Mouse (Mus musculus) testis, adult 2 months (tissue): ENCODE data around the gene Vkorc1. TPM values are rescaled to one million over a fixed set of nuclear protein-coding genes. Genes with fewer than 3 reads are reported as not detected.

Experiments
- H3K27ac ChIP-seq: fragments of 200-500 bp; 2 replicates; pipeline ENCODE4 v1.5.1; 2012; ENCODE audit warnings: low read depth, low read length; ENCODE audit not compliant: control insufficient read depth, insufficient read depth
- H3K27me3 ChIP-seq: fragments of 200-500 bp; 2 replicates; pipeline ENCODE4 v1.6.1; 2012; ENCODE audit warnings: mild to moderate bottlenecking, low read length, moderate library complexity; ENCODE audit not compliant: control insufficient read depth, insufficient read depth
- H3K36me3 ChIP-seq: fragments of 200-500 bp; 2 replicates; pipeline ENCODE4 v1.6.1; 2012; ENCODE audit warnings: mild to moderate bottlenecking, low read length; ENCODE audit not compliant: control insufficient read depth, insufficient read depth
- H3K4me1 ChIP-seq: fragments of 200-500 bp; 2 replicates; pipeline ENCODE4 v1.6.1; 2012; ENCODE audit warnings: low read length; ENCODE audit not compliant: control insufficient read depth, insufficient read depth
- H3K4me3 ChIP-seq: fragments of 200-500 bp; 2 replicates; pipeline ENCODE4 v1.5.1; 2012; ENCODE audit warnings: low read depth, mild to moderate bottlenecking, low read length, moderate library complexity, mixed read lengths; ENCODE audit not compliant: control insufficient read depth
- CTCF ChIP-seq: fragments of 200-500 bp; IDR thresholded peaks from 2 replicates; pipeline ENCODE4 v1.5.1; 2012; ENCODE audit warnings: low read depth, mild to moderate bottlenecking, inconsistent platforms, low read length, moderate library complexity; ENCODE audit not compliant: control insufficient read depth, insufficient read depth, insufficient replicate concordance
- POLR2A ChIP-seq: fragments of 200-500 bp; IDR thresholded peaks from 2 replicates; pipeline ENCODE4 v1.6.1; 2012; ENCODE audit warnings: low read depth, mild to moderate bottlenecking, inconsistent platforms, low read length, moderate library complexity; ENCODE audit not compliant: control insufficient read depth
- polyA plus RNA-seq: library from polyadenylated mRNA; depleted of rRNA; stranded (reverse); fragments of >200 nt; gene quantifications from 2 replicates; pipeline ENCODE4 v1.2.3, GENCODE M21; 2012

The Vkorc1 gene
- polyA plus RNA-seq, 1 experiment, result 39.0 TPM

DNA sequence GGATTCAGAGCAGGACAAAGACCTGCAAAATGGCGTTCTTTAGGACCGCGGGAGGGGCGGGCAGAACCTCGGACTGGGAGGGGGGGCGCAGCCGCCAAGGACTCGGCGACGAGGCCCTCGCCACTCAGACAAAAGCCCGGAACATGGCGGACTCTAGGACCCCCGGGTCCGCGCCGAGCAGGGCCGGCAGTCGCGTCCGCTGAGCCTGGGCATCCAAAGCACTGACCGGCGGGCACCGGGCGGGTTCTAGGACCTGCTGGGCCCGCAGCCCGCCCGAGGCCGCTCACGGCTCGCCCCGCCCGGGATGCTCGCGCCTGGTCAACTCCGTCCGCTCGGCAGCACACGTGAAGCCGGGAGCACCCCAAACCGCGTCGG is 19.8 kb downstream of the Vkorc1 start:
- Histone ChIP-seq H3K4me1 (peaks cover 6% of the 10 kb centered on the region), H3K36me3 (peaks cover 3% of the 10 kb centered on the region), H3K27me3 (no peaks in the 10 kb centered on the region), H3K27ac (peak overlapping the region; percentile 78), H3K4me3 (peak overlapping the region; percentile 100)
- TF ChIP-seq CTCF (no peak), POLR2A (no peak)

DNA sequence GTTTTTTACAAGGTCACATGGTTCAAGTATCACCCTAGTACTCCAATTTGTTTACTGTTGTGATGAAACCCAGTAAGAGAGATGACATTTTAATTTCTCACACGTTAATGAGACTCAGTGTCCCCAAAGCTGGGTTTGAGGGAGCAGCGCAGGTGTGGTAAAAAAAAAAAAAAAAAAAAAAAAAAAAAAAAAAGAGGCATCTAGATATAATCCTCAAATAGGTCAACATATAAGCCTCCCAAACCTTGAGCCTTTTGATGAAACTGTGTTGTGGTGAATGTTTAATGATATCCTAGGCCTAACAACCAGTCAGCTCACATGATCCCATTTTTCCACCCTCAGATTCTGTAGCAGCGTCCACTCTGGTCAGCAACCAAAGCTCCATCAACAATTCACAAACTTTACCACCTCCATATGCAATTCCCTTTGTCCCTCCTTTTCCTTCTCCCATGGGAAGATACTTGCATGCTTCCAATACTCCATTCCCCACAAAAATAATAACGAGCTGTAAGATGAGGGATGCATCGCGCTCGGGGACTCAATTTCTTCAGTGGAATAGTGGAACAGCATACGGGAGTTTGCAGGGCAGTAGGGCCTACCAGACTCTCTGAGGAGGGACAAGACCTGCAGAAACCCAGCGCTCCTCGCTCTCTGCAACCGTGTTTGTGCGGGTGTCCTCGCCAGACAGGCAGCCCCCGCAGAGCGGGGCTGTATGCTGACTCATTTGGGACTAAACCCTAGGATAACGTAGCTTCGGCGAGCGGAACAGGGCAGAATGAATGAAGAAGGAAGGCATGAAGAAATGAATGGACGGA is 20.4 kb downstream of the Vkorc1 start:
- TF ChIP-seq CTCF (no peak), POLR2A (no peak)
- Histone ChIP-seq H3K4me3 (peak overlapping the region; percentile 100), H3K36me3 (peaks cover 3% of the 10 kb centered on the region)

DNA sequence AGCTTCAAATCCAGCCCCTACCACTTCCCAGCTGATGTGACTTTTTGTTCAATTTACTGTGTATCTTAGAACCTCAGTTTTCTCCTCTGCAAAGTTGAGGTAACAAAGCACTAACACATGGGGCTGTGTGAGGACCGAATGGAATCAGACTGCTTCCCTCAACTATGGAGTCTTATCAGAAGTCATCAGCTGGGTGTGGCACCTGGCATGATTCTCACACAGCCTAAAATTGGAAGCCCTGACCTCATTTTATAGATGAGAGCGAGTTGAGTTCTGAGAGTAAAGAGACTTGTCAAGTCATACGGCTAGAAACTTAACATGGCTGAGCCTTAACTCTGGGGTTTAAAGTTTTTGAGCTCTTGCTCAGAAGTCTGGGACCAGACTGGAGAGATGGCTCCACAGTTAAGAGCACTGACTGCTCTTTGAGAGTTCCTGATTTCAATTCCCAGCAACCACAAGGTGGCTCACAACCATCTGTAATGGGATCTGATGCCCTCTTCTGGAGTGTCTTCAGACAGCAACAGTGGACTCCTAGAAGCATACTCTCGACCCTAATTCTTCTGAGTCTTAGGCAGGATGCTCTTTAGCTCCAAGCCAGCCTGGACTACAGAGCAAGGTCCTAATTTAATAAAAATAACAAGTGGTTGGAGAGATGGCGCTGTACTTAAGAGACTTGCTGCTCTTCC is 25.1 kb downstream of the Vkorc1 start:
- no peak overlapping the region for H3K27ac ChIP-seq
- TF ChIP-seq POLR2A, result no peak
- TF ChIP-seq CTCF, result no peak
- H3K4me1 ChIP-seq, result peaks cover 7% of the 10 kb centered on the region
- no peaks in the 10 kb centered on the region for H3K27me3 ChIP-seq
- H3K4me3 ChIP-seq, result no peak overlapping the region
- no peaks in the 10 kb centered on the region for H3K36me3 ChIP-seq

More for the DNA sequence above, 20.4 kb downstream of the Vkorc1 start:
- no peaks in the 10 kb centered on the region for H3K27me3 ChIP-seq
- peak overlapping the region; percentile 71 for H3K27ac ChIP-seq
- H3K4me1 ChIP-seq, result peaks cover 6% of the 10 kb centered on the region

DNA sequence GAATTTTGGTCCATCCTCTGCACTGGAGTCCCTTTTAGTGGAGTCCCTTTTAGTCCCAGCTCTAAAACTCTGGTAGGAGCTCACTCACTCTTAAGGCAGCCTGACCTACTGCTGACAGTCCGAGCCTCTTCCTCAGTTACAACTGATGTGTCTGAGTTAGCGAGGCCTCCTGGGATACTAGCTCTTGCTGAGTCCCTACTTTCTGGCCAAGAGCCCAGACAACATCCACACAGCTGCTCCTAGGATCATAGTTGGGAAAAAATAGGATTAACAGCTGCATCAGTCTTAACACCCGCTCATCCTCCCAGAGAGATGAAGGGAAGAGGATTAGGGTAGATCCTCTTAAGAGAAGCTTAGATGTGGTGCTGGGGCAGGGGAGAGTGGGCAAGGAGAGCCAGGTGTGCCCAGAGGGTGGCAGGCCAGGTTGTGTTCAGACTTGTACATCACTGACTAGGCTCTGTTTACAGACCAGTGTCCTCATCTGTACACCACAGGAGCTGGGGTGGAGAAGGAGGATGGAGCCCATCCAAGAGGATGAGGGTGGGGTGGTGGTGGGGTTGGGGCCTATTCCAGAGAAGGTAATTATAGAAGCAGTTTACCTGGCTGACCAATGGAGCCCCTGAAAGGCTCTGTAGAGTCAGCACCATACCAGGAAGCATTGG is 26.1 kb downstream of the Vkorc1 start:
- TF ChIP-seq POLR2A (no peak), CTCF (no peak)
- Histone ChIP-seq H3K4me1 (peaks cover 2% of the 10 kb centered on the region; the same call in 1 of the 2 replicates), H3K36me3 (no peaks in the 10 kb centered on the region), H3K27ac (no peak overlapping the region), H3K27me3 (no peaks in the 10 kb centered on the region), H3K4me3 (no peak overlapping the region)

DNA sequence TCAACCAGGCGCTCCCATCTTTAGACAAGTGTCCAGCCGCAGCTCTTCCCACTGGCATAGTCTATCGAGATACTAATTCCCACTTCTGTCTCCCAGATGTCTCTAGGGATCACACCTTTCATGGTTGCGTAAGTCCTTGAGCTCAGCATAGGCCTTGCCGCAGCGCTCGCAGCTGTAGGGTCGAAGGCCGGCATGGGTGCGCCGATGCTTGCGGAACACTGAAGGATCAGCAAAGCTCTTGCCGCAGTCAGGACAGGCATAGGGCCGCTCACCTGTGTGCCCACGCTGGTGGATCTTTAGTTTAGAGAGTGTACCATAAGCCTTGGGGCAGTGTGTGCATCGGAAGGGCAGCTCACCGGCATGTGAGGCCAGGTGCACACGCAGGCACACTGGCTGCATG is 27.8 kb downstream of the Vkorc1 start:
- Histone ChIP-seq H3K27ac (no peak overlapping the region), H3K4me1 (peaks cover 2% of the 10 kb centered on the region; the same call in 1 of the 2 replicates), H3K36me3 (no peaks in the 10 kb centered on the region), H3K4me3 (no peak overlapping the region), H3K27me3 (no peaks in the 10 kb centered on the region)
- TF ChIP-seq CTCF (no peak), POLR2A (no peak)

DNA sequence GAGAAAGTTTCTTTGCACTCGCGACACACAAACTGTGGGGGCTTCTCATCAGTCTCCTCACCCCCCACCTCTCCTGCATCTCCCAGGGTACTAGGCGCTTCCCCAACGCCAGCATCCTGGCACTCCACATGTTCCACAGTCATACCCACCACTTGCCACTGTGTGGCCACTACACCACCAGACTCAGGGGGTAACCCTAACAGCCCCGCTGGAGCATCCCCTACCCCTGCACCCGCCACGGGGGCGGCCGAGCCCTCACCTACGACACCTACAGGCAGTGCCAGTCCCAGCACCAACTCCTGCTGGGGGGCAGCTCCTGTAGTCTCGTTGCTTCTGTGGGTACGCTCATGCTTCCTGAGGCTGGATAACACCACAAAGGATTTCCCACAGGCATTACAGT is 29.0 kb downstream of the Vkorc1 start:
- Histone ChIP-seq H3K27me3 (no peaks in the 10 kb centered on the region), H3K4me3 (no peak overlapping the region), H3K36me3 (no peaks in the 10 kb centered on the region), H3K27ac (no peak overlapping the region), H3K4me1 (peaks cover 2% of the 10 kb centered on the region; the same call in 1 of the 2 replicates)
- no peak for TF ChIP-seq POLR2A
- no peak for TF ChIP-seq CTCF

DNA sequence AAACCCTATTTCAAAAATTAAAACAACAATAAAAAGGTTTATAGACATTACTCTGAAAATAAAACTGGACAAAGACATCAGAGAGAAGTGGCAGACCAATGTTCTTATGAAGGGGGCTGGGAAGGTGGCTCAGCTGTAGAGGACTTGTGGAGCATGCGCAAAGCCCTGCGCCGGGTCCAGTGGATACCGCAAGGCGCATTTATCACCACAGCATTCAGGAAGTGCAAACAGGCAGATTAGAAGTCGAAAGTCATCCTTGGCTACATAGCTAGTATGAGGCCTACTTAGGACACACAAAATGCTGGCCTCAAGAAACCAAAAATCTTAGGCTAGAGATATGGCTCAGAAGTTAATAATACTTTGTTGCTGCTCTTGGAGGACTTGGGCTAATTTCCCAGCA is 37.2 kb downstream of the Vkorc1 start:
- no peak for TF ChIP-seq CTCF
- no peak for TF ChIP-seq POLR2A
- Histone ChIP-seq H3K4me1 (no peaks in the 10 kb centered on the region), H3K27ac (no peak overlapping the region), H3K36me3 (no peaks in the 10 kb centered on the region), H3K27me3 (no peaks in the 10 kb centered on the region), H3K4me3 (no peak overlapping the region)

DNA sequence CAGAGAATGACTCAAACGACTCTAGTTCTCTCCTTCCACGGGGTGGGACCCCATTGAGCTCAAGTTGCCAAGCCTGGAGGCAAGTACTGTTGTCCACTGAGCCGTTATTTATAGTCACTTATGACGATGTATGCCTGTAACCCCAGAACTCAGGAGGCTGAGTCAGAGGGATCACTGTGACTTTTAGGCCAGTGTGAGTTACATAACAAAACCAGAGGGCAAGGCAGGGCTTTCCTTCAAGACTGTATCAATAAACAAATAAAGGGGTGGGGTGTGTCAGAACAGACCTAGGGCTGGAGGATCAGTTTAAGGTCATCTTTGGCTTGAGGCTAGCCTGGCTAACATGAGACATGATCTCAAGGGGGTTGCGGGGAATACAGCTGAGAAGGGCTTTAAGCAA is 44.5 kb downstream of the Vkorc1 start:
- no peak overlapping the region for H3K4me3 ChIP-seq
- no peaks in the 10 kb centered on the region for H3K4me1 ChIP-seq
- H3K27ac ChIP-seq, result no peak overlapping the region
- H3K27me3 ChIP-seq, result no peaks in the 10 kb centered on the region
- H3K36me3 ChIP-seq, result no peaks in the 10 kb centered on the region
- TF ChIP-seq POLR2A (no peak), CTCF (no peak)
